22 mouse cellular contexts compared by ENCODE assay signal in genomic region chr2:141078221-141078620, GRCm38 (mm10).
A peak's percentile ranks its signal among the peaks of the same experiment; 100 is the strongest.
DNase-seq lines count a peak whose midpoint lies in the region; ATAC-seq and TF ChIP-seq lines count a peak whose summit lies in the region.
"Had no signal": no experiment of that assay in that cellular context is flagged by ENCODE, and none has a peak within 500 bp of the region (broad histone marks: within the 10 kb centered on the region; RNA-seq: fewer than 3 reads in every experiment).

No protein-coding gene starts in this region.

- DNase-seq in embryonic facial prominence, embryonic 14.5 days (ENCODE audit: low spot score): peak; percentile 8
- no peak for DNase-seq in embryonic facial prominence, embryonic 10.5 days (ENCODE audit: low spot score)
- peak; percentile 64 for DNase-seq in forebrain, postnatal 0 days
- DNase-seq in forebrain, embryonic 10.5 days (ENCODE audit: extremely low spot score, low spot score): no peak
- peak; percentile 19 for DNase-seq in lung, embryonic 14.5 days
- DNase-seq in lung, postnatal 36 days: no peak
- DNase-seq in brain, embryonic 18.5 days (ENCODE audit: low read depth, low spot score): peak; percentile 43
- DNase-seq: adrenal gland, adult 2 months; adrenal gland, postnatal 25 days; cerebellum, adult 11 months; cerebellum, adult 9-10 months; embryo, embryonic 11 days; gastrocnemius, postnatal 10 days; heart, adult 18-20 months; heart, postnatal 10 days; heart, postnatal 4 days; kidney, adult 2 months had no signal

- H3K4me3 ChIP-seq in embryonic facial prominence, embryonic 14.5 days (ENCODE audit: low read depth, low read length): no peak overlapping the region
- H3K4me3 ChIP-seq in embryonic facial prominence, embryonic 10.5 days: no peak overlapping the region
- H3K4me3 ChIP-seq in forebrain, postnatal 0 days (ENCODE audit: low read depth, low read length): no peak overlapping the region
- H3K4me3 ChIP-seq in forebrain, embryonic 10.5 days: no peak overlapping the region
- no peak overlapping the region for H3K4me3 ChIP-seq in lung, embryonic 14.5 days (ENCODE audit: low read depth, low read length)
- H3K4me3 ChIP-seq: embryonic facial prominence, embryonic 12.5 days; heart, embryonic 10.5 days; hindbrain, embryonic 12.5 days had no signal

- H3K36me3 ChIP-seq in embryonic facial prominence, embryonic 14.5 days (ENCODE audit: control insufficient read depth, insufficient read depth, low read length): no peaks in the 10 kb centered on the region
- H3K36me3 ChIP-seq in embryonic facial prominence, embryonic 10.5 days (replicated peaks): no peaks in the 10 kb centered on the region
- no peaks in the 10 kb centered on the region for H3K36me3 ChIP-seq in forebrain, postnatal 0 days (ENCODE audit: insufficient read depth)
- H3K36me3 ChIP-seq in forebrain, embryonic 10.5 days (replicated peaks): no peaks in the 10 kb centered on the region
- no peaks in the 10 kb centered on the region for H3K36me3 ChIP-seq in lung, embryonic 14.5 days (ENCODE audit: insufficient read depth)
- H3K36me3 ChIP-seq: embryonic facial prominence, embryonic 12.5 days; heart, embryonic 10.5 days; hindbrain, embryonic 12.5 days had no signal

- H3K9me3 ChIP-seq in embryonic facial prominence, embryonic 14.5 days (ENCODE audit: control insufficient read depth, low read length): no peaks in the 10 kb centered on the region
- H3K9me3 ChIP-seq in embryonic facial prominence, embryonic 10.5 days: peaks cover 3% of the 10 kb centered on the region; the same call in 1 of the 2 replicates
- no peaks in the 10 kb centered on the region for H3K9me3 ChIP-seq in forebrain, postnatal 0 days (ENCODE audit: low read length)
- peaks cover 4% of the 10 kb centered on the region; the same call in 1 of the 2 replicates for H3K9me3 ChIP-seq in forebrain, embryonic 10.5 days
- H3K9me3 ChIP-seq in lung, embryonic 14.5 days (ENCODE audit: low read depth, low read length): no peaks in the 10 kb centered on the region
- H3K9me3 ChIP-seq: embryonic facial prominence, embryonic 12.5 days; heart, embryonic 10.5 days; hindbrain, embryonic 12.5 days had no signal

- H3K27me3 ChIP-seq in embryonic facial prominence, embryonic 14.5 days (replicated peaks; ENCODE audit: control insufficient read depth, insufficient read depth, low read length): no peaks in the 10 kb centered on the region
- no peaks in the 10 kb centered on the region for H3K27me3 ChIP-seq in embryonic facial prominence, embryonic 10.5 days (replicated peaks; ENCODE audit: low read depth, poor library complexity, severe bottlenecking)
- no peaks in the 10 kb centered on the region for H3K27me3 ChIP-seq in forebrain, postnatal 0 days (ENCODE audit: insufficient read depth, low read length)
- H3K27me3 ChIP-seq in forebrain, embryonic 10.5 days (ENCODE audit: poor library complexity, severe bottlenecking): 0 out of 2 replicates have a peak, but pooled peaks cover 9% of the 10 kb centered on the region
- H3K27me3 ChIP-seq in lung, embryonic 14.5 days (ENCODE audit: insufficient read depth, low read length): no peaks in the 10 kb centered on the region
- H3K27me3 ChIP-seq: CH12.LX; embryonic facial prominence, embryonic 12.5 days; hindbrain, embryonic 12.5 days had no signal

- H3K9ac ChIP-seq in embryonic facial prominence, embryonic 14.5 days (ENCODE audit: low read depth, low read length): no peak overlapping the region
- no peak overlapping the region for H3K9ac ChIP-seq in forebrain, postnatal 0 days
- H3K9ac ChIP-seq in lung, embryonic 14.5 days: no peak overlapping the region
- H3K9ac ChIP-seq: embryonic facial prominence, embryonic 12.5 days; hindbrain, embryonic 12.5 days had no signal

- no peaks in the 10 kb centered on the region for H3K4me1 ChIP-seq in embryonic facial prominence, embryonic 14.5 days (ENCODE audit: control insufficient read depth, insufficient read depth, low read length)
- no peaks in the 10 kb centered on the region for H3K4me1 ChIP-seq in embryonic facial prominence, embryonic 10.5 days
- H3K4me1 ChIP-seq in forebrain, postnatal 0 days (ENCODE audit: insufficient read depth): no peaks in the 10 kb centered on the region
- peaks cover 23% of the 10 kb centered on the region for H3K4me1 ChIP-seq in forebrain, embryonic 10.5 days
- no peaks in the 10 kb centered on the region for H3K4me1 ChIP-seq in lung, embryonic 14.5 days (ENCODE audit: insufficient read depth)
- H3K4me1 ChIP-seq: embryonic facial prominence, embryonic 12.5 days; heart, embryonic 10.5 days; hindbrain, embryonic 12.5 days had no signal

- H3K4me2 ChIP-seq in embryonic facial prominence, embryonic 14.5 days (ENCODE audit: low read depth, low read length): no peak overlapping the region
- no peak overlapping the region for H3K4me2 ChIP-seq in forebrain, postnatal 0 days (ENCODE audit: low read depth)
- H3K4me2 ChIP-seq in lung, embryonic 14.5 days: no peak overlapping the region
- H3K4me2 ChIP-seq: embryonic facial prominence, embryonic 12.5 days; hindbrain, embryonic 12.5 days had no signal

- H3K27ac ChIP-seq in embryonic facial prominence, embryonic 14.5 days (replicated peaks; ENCODE audit: low read depth, low read length): no peak overlapping the region
- no peak overlapping the region for H3K27ac ChIP-seq in embryonic facial prominence, embryonic 10.5 days (replicated peaks)
- no peak overlapping the region for H3K27ac ChIP-seq in forebrain, postnatal 0 days (ENCODE audit: low read depth, low read length)
- H3K27ac ChIP-seq in forebrain, embryonic 10.5 days: no peak overlapping the region
- no peak overlapping the region for H3K27ac ChIP-seq in lung, embryonic 14.5 days (ENCODE audit: low read depth)
- H3K27ac ChIP-seq: embryonic facial prominence, embryonic 12.5 days; heart, embryonic 10.5 days; hindbrain, embryonic 12.5 days had no signal

- TF ChIP-seq CTCF in forebrain, postnatal 0 days (IDR thresholded peaks at IDR 0.05; ENCODE audit: low read depth): no peak
- TF ChIP-seq CTCF in lung, embryonic 14.5 days (IDR thresholded peaks at IDR 0.05; ENCODE audit: low read depth): no peak

- ATAC-seq in embryonic facial prominence, embryonic 14.5 days (ENCODE audit: low read depth): no peak
- peak; percentile 14; the same call in 1 of the 2 replicates for ATAC-seq in forebrain, postnatal 0 days
- ATAC-seq in lung, embryonic 14.5 days (ENCODE audit: insufficient read depth): no peak
- ATAC-seq: intestine, embryonic 16.5 days had no signal

Comparison
In these comparisons a context has a peak if more than half of its experiments do, and no peak if none do; other contexts are left out.
1. DNase-seq: peak in embryonic facial prominence, embryonic 14.5 days (single experiment), forebrain, postnatal 0 days (single experiment), lung, embryonic 14.5 days (single experiment) and brain, embryonic 18.5 days (single experiment); none in embryonic facial prominence, embryonic 10.5 days (single experiment), forebrain, embryonic 10.5 days (single experiment) and lung, postnatal 36 days (single experiment).